Mouse (Mus musculus) CD8-positive naive resting alpha-beta T cell, adult 57 days (primary cell): ENCODE results near the gene Ssx9. TPM values are rescaled to one million over a fixed set of nuclear protein-coding genes. Genes with fewer than 3 reads are reported as not detected.

Experiments used
- total RNA-seq: library from RNA; stranded (reverse); gene quantifications from one replicate; pipeline ENCODE4 v1.2.4, GENCODE M21; 2023

The Ssx9 gene
- total RNA-seq: not detected

DNA sequence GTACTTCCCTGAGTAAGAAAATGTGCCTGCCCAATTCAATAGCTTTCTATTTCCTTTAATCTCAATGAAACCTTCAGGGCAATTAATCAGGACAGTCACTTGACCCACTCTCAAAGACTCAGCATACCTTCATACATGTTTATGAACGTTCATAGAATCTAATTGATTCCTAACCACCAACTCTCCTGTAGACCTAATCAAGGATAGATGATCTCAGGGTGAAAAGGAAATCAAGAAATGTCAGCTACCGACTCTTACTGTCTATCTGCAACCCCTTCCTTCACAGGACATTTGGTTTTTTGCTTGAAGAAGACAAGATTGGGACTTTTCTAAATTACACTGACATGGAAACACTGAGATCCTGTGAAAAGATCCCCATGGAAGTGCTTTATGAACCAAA lies at the start of gene Ssx9:
Gene Ssx9 (plus strand): TSS at position 301 of the 400 bp plus-strand sequence.

GRCm38 (mm10) chrX:8803391-8803790 lies 55.2 kb downstream of the Ssx9 start, which contains the start of gene Ssxb5:
Gene Ssxb5 (plus strand): TSS chrX:8803691.

Other genes starting within 250 kb of the Ssx9 start
- not detected for gene Gm14459, start 223.5 kb upstream of the Ssx9 start, total RNA-seq
- gene Ssxb6, start 200.2 kb upstream of the Ssx9 start, total RNA-seq: not detected
- not detected for gene Ssxb3, start 156.6 kb upstream of the Ssx9 start, total RNA-seq
- not detected for gene Ssxb8, start 57.6 kb upstream of the Ssx9 start, total RNA-seq
- gene Ssxb5, start 55.3 kb downstream of the Ssx9 start, total RNA-seq: not detected
- not detected for gene Gm6592, start 95.6 kb downstream of the Ssx9 start, total RNA-seq
- gene Gm5751, start 125.8 kb downstream of the Ssx9 start, total RNA-seq: not detected
- gene B630019K06Rik, start 143.9 kb downstream of the Ssx9 start, total RNA-seq: 2.3 TPM
- gene Fthl17b, start 214.5 kb downstream of the Ssx9 start, total RNA-seq: not detected
- not detected for gene Fthl17c, start 228.1 kb downstream of the Ssx9 start, total RNA-seq
- gene Fthl17d, start 238.3 kb downstream of the Ssx9 start, total RNA-seq: not detected